Mouse (Mus musculus): ENCODE measurements at regions not wholly inside any gene's neighbourhood (a gene's known extent, or its start where the extent isn't known, plus 50 kb on each side); places are given as distances from the start of the nearest gene placed in this dataset.

- no peak for DNase-seq
Measured at GRCm38 (mm10) chr3:61849317-61849716, 483.6 kb upstream of the B430305J03Rik start.

DNA sequence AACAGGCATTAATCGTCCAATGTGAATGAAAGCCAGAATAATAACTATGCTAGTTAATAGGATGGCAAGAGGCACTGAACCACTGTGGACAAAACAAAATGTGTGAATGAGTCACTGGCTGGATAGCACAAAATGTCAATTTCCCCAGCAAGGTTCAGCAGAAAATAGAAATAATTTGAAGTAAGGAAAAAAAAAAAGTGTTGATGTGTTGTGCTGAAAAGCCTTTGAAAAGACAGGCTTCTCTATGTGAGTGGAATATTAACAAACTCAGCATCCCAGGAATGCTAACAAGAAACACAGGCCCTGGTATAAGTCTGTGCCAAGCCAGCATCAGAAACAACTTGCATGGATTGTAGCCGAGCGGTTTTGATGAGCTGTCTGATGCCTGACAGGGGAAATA lies 481.0 kb upstream of the B430305J03Rik start:
- DNase-seq = peak; percentile 12

DNA sequence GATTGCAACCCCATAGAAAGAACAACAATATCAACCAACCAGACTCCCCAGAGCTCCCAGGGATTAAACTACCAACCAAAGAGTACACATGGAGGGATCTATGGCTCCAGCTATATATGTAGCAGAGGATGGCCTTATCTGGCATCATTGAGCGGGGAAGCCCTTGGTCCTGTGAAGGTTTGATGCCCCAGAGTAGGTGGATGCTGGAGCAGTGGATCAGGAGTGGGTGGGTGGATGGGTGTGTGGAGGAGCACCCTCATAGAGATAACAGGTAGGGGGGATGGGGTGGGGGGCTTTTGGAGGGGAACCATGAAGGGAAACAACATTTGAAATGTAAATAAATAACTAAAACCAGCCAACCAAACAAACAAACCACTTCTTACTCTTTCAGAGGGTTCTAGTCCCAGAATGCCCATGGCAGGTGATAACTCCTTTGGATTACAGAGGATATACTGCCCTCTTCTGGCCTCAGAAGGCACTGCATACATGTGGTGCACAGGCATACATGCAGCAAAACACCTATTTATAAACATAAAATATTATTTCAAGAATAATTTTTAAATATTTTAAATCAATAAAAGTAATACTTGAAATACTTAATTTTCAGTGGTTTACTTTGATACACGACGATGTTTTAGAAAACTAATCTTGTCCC lies 473.7 kb upstream of the B430305J03Rik start:
- DNase-seq = no peak

DNA sequence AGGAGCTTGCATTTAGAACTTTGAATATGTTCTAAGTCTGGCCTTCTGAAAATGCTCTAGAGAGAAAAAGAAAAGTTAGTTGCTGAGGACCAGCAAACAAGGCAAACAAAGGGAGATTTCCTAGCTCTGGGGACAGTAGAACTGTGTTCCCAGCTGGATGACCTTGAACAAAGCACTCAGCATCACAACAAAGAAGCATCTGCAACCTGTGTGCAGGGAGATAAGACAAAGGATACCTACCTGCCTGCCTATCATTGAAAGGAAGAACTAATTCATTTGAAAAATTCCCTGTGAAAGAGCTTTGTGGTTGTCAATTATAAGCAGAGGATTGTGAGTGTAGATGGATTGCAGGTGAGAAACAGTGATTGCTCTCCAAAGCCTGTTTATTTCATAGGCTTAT lies 451.1 kb upstream of the B430305J03Rik start:
- no peak for DNase-seq

- DNase-seq = no peak
Measured at GRCm38 (mm10) chr3:61796021-61796420, 430.3 kb upstream of the B430305J03Rik start.

- no peak for DNase-seq
Measured at GRCm38 (mm10) chr3:61790674-61791073, 424.9 kb upstream of the B430305J03Rik start.

All from cerebellum, adult 9-10 months (tissue).